Mouse (Mus musculus) forelimb bud, embryonic 11.5 days (tissue): ENCODE measurements around the gene Acoxl.

Experiments
- DNase-seq: peaks from one replicate; pipeline ENCODE4 v3.0.0-alpha.2; 2012; ENCODE audit warnings: low read depth, low spot score

Acoxl gene

GRCm38 (mm10) chr2:128139781-128140180 is 301.1 kb downstream of the Acoxl start:
- no peak for DNase-seq

DNA sequence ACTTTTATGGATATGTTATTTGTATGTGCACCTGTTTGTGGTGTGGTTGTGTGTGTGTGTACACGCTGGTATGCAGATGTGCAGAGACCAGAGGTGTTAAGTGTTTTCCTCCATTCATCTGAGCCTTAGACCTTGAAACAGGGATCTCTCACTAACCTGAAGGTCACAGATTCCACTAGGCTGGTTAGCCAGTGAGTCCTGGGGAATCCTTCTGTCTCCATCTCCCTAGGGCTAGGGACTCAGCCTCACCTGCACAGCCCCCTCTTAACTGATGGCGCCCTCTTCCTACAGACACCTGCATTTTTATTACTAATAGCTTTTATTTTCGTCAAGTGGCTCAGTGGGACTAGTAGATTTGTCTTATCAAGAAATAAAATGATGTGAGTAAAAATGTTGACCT is 301.5 kb downstream of the Acoxl start:
- DNase-seq, result no peak

DNA sequence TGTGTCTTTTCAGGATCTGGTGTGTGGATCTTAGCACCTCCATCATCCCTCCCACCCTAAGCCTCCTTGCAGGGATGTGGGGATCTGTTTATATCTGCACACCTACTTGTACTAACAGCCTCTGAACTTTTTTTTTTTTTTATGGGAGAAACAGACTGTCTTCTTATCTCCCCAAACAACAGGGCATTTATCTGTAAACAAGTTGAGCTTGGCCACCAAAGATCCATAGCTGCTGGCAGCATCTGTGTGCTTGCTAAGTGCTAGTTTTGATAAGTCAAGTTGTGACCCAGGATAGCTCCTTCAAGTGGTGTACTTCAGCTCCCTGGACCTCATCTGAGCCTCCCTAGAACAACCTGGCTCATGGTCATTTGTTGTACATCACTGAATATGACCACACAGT is 305.3 kb downstream of the Acoxl start:
- DNase-seq, result no peak

GRCm38 (mm10) chr2:128145433-128145832 is 306.8 kb downstream of the Acoxl start:
- no peak for DNase-seq

- DNase-seq, result no peak
Measured at GRCm38 (mm10) chr2:128149596-128149995, 310.9 kb downstream of the Acoxl start.

GRCm38 (mm10) chr2:128152211-128152610 is 313.5 kb downstream of the Acoxl start:
- no peak for DNase-seq

GRCm38 (mm10) chr2:128152845-128153550 is 314.3 kb downstream of the Acoxl start:
- DNase-seq, result no peak

- DNase-seq, result no peak
Measured at GRCm38 (mm10) chr2:128153551-128153910, 314.9 kb downstream of the Acoxl start.

DNA sequence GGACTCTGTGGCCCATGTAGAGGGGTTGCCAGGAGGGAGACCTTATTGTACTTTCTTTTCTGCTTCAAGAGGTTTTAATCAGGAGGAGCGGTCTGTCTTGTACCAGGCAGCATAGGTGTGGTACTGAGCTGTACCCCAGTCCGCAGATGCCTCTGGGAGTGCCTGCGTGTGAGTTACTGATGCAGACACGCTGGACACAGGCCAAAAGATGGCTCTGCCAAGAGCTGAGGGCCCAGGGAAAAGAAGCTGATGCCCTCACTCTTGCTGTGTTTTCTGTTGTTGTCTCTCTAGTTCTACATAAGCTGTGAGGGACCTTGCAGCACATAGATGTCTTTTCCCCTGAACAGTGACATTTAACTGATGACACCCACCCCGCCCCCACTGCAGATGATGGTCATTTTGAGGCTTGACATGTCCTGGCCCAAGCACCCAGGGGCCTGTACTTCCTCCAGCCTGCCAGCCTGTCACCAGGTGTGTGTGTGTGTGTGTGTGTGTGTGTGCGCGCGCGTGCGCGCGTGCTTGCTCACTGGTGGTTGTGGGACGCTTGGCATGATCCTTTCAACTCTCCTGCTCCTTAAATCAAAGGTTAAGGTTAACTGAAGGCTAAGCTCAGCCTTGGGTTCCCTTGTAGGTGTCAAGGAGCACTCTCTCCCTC is 316.9 kb downstream of the Acoxl start:
- DNase-seq, result no peak

DNA sequence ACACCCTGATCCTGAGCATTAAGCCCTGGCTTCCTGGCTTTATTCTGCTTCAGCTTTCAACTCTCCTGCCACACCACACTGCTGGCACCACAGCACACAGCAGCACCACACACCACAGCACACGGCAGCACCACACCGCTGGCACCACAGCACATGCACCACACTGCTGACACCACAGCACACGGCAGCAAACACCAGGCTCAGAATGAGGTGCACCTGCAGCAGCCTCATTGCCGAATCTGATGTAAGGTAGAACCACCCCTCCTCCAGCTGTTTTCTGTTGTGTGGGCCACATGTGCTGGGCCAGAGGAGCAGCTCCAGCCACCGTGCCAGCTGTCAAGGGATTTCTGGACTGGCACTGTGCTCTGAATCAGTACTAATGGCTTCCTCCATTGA is 317.4 kb downstream of the Acoxl start:
- DNase-seq, result no peak

DNA sequence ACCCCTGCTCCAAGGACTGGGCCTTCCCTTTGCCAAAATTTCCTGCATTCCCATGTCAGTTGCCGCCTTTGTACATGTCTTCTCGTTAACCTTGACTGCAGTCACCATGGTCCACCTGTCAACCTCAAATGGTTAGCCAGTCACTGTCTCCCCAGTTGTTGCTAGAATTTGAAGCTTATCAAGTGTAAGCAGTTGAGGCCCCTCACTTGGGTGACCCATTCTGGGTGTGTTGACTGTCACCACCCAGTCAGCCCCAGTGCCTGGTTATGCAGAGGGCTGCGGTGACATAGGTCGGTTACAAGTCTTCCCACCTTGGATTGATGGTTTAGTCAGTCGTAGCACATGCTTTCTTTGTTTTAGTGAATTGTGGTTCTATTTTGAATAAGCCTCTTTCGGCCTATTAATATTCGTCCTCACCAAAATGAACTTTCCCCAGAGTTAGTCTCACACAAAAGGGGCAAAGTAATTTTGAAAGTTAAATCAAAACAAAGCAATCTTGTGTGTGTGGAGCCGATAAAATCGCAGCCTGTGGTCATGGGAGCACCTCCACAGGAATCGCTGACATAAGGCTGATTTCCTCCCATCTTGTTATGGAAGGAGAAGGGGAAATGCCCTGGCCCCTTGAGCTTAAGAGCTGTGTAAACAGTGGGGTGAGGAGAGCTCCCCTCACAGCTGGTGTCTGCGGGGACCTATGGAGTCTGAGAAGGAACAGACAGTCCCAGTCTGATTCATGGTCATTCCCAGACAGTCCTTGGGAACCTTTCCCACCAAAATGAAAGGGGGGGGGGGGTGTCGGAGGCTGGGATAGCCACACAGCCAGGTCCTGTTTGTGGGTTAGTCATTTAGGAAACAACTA is 318.1 kb downstream of the Acoxl start:
- DNase-seq, result no peak

- no peak for DNase-seq
Measured at GRCm38 (mm10) chr2:128158734-128159410, 320.2 kb downstream of the Acoxl start.

- DNase-seq, result no peak
Measured at GRCm38 (mm10) chr2:128159619-128160125, 321.0 kb downstream of the Acoxl start.

DNA sequence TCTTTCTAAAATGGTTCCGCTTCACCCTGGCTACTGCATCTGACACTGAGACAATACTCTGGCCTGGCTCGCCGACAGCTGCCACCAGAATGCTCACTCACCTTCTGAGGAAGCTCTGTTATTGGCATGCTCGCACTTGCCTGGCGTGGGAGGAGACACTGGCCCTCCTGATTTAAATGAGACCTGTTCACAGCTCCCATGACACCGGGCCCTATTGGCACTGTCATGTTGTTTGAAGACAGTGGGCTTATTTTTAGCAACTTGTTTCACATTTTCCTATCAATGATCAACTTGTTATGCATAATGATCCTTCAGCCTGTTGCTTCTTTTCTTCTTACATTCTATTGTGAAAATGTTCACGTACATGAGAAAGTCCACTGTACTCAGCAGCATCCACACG is 324.5 kb downstream of the Acoxl start:
- no peak for DNase-seq

- no peak for DNase-seq
Measured at GRCm38 (mm10) chr2:128166623-128167423, 328.1 kb downstream of the Acoxl start.

GRCm38 (mm10) chr2:128167930-128168329 is 329.3 kb downstream of the Acoxl start:
- DNase-seq, result no peak

DNA sequence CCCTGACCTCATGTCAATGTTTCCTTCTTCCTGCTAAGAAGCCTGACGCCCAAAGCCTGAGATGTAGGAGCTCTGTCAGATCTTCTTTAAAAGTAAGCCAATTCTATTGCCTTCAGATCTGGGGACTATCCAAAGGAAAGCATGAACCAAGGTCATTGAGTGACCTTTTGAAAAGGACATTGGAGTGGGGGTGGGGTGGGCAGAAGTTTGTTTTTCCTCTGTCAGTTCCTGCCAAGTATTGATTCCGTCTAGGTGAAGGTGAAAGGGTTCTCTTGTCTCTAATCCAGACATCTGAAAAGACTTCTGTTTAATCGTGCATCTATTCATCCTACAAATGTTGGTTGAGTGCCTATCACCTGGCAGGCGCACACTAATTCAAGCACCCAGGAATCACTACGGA is 330.8 kb downstream of the Acoxl start:
- no peak for DNase-seq

DNA sequence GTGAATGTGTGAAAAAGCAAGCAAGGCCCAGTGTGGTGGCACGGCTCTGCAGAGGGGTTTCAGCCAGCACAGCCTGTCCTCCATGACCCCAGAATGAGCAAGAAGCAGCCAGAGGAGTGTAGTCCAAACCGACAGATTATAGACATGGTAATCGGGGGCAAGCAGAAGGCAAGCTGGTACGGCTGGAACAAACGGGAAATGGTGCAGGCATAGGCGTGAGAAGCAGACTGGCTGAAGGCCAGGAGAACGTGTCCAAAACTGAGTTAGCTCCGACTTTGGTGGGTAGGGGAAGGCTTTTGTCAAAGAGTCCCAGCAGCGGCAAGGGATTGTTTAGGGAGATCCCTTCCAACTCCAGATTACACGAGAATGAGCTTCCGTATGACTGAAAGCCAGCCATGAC is 331.3 kb downstream of the Acoxl start:
- DNase-seq, result no peak

DNA sequence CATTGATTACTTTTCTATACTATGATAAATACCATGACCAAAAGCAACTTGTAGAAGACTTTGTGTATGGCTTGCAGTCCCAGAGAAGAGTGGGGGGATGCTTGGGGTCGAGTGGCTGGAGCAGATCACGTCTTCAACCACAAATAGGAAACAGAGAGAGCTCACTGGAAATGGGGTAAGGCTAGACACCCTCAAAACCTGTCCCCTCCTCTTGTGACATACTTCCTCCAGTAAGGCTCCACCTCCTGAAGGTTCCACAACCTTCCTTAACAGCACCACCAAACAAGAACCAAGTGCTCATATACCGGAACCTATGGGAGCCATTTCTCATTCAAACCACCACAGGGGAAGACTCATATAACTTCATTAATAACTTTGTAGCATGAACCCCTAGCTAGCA is 331.9 kb downstream of the Acoxl start:
- no peak for DNase-seq

DNA sequence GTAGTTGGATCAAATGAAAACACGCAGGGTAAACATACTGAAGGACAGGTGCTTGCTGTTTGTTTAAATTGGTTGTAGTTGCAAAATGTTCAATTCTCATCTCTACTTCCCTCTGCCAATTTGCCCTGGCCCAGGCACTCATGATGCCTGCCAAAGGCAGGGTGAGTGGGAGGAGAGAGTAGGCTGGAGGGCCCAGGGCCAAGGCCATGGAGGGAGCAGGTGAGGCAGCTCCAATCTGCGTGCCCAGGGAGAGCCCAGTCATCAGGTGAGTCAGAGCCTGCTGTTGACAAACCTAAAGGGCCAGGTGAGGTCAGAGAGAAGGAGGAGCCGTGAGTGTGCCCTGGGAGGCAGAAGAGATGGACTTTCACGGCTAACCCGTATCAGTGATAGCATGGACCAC is 333.6 kb downstream of the Acoxl start:
- DNase-seq, result no peak
